Mouse (Mus musculus) layer of hippocampus, adult 9-11 months (tissue): ENCODE results near the gene Cyp1a1.

Experiments
- DNase-seq: peaks from one replicate; pipeline ENCODE4 v3.0.0; 2022

Cyp1a1 gene

GRCm38 (mm10) chr9:57656631-57657350 lies 30.9 kb upstream of the Cyp1a1 start:
- DNase-seq = peak; percentile 76

- no peak for DNase-seq
Measured at GRCm38 (mm10) chr9:57657843-57658242, 29.9 kb upstream of the Cyp1a1 start.

- no peak for DNase-seq
Measured at GRCm38 (mm10) chr9:57658970-57659369, 28.8 kb upstream of the Cyp1a1 start.

GRCm38 (mm10) chr9:57659774-57660173 lies 28.0 kb upstream of the Cyp1a1 start:
- DNase-seq = peak; percentile 68

- no peak for DNase-seq
Measured at GRCm38 (mm10) chr9:57660501-57660900, 27.2 kb upstream of the Cyp1a1 start.

GRCm38 (mm10) chr9:57661552-57661951 lies 26.2 kb upstream of the Cyp1a1 start:
- DNase-seq = no peak

GRCm38 (mm10) chr9:57664616-57665015 lies 23.1 kb upstream of the Cyp1a1 start:
- DNase-seq = no peak

GRCm38 (mm10) chr9:57666536-57666935 lies 21.2 kb upstream of the Cyp1a1 start:
- no peak for DNase-seq

- no peak for DNase-seq
Measured at GRCm38 (mm10) chr9:57667136-57667535, 20.6 kb upstream of the Cyp1a1 start.

GRCm38 (mm10) chr9:57667817-57668216 lies 19.9 kb upstream of the Cyp1a1 start:
- DNase-seq = no peak

GRCm38 (mm10) chr9:57668277-57668676 lies 19.5 kb upstream of the Cyp1a1 start:
- DNase-seq = no peak

- DNase-seq = no peak
Measured at GRCm38 (mm10) chr9:57669566-57669965, 18.2 kb upstream of the Cyp1a1 start.

GRCm38 (mm10) chr9:57671037-57671436 lies 16.7 kb upstream of the Cyp1a1 start:
- DNase-seq = no peak

GRCm38 (mm10) chr9:57671500-57671899 lies 16.2 kb upstream of the Cyp1a1 start:
- DNase-seq = no peak

- DNase-seq = no peak
Measured at GRCm38 (mm10) chr9:57681411-57681810, 6.3 kb upstream of the Cyp1a1 start.

GRCm38 (mm10) chr9:57683520-57683919 lies 4.2 kb upstream of the Cyp1a1 start, which contains the start of gene Cyp1a2:
TSS of gene Cyp1a2 (minus strand) at chr9:57683703.
- no peak for DNase-seq

- DNase-seq = no peak
Measured at GRCm38 (mm10) chr9:57686011-57686410, 1.7 kb upstream of the Cyp1a1 start.

GRCm38 (mm10) chr9:57688158-57688557 lies 430 bp downstream of the Cyp1a1 start:
- no peak for DNase-seq

- DNase-seq = no peak
Measured at GRCm38 (mm10) chr9:57688606-57689005, 878 bp downstream of the Cyp1a1 start.

GRCm38 (mm10) chr9:57694108-57694507 lies 6.4 kb downstream of the Cyp1a1 start:
- no peak for DNase-seq

GRCm38 (mm10) chr9:57696380-57697285 lies 8.9 kb downstream of the Cyp1a1 start:
- peak; percentile 66 for DNase-seq

- no peak for DNase-seq
Measured at GRCm38 (mm10) chr9:57697380-57697779, 9.7 kb downstream of the Cyp1a1 start.

GRCm38 (mm10) chr9:57698466-57699150 lies 10.9 kb downstream of the Cyp1a1 start:
- DNase-seq = no peak
